Mouse (Mus musculus): ENCODE measurements around the gene Creb3l4. TPM values are rescaled to one million over a fixed set of nuclear protein-coding genes. Genes with fewer than 3 reads are reported as not detected.

Creb3l4 gene
- total and polyA plus RNA-seq, 3 experiments, result 0.07 to 0.08 TPM; not detected in 1

- TF ChIP-seq UBTF (IDR thresholded peaks at IDR 0.05; ENCODE audit: borderline replicate concordance, insufficient read depth, low read depth, low read length) (no peak), JUND (IDR thresholded peaks at IDR 0.05; ENCODE audit: low read depth, low read length) (no peak), ZKSCAN1 (IDR thresholded peaks at IDR 0.05; ENCODE audit: low read depth, low read length) (no peak; the same call in 1 of the 2 replicates), MEF2A (IDR thresholded peaks at IDR 0.05; ENCODE audit: extremely low read depth, insufficient replicate concordance, low read depth, low read length, poor library complexity, severe bottlenecking) (no peak), TAL1 (IDR thresholded peaks at IDR 0.05; ENCODE audit: low read length) (no peak), CTCF (IDR thresholded peaks at IDR 0.05 in 2 of 3, conservative IDR thresholded peaks at IDR 0.05 in 1 of 3; ENCODE audit: control insufficient read depth in 1 of 3, insufficient read depth in 1 of 3, low read depth in 2 of 3, low read length in 3 of 3, poor library complexity in 1 of 3, severe bottlenecking in 1 of 3) (peak; percentile 27 to 68 (median 48); a peak in 5 of 6 replicates)
These were observed 27.4 kb downstream of the Creb3l4 start (continued) for GRCm38 (mm10) chr3:90215825-90216380.

GRCm38 (mm10) chr3:90213956-90214684, 29.2 kb downstream of the Creb3l4 start:
- Histone ChIP-seq H3K4me1 (ENCODE audit: control insufficient read depth in 1 of 2, insufficient read depth in 2 of 2, low read length in 2 of 2) (peaks cover 7 to 16% of the 10 kb centered on the region in 2 experiments; a peak in 3 of 4 replicates), H3K27ac (ENCODE audit: control insufficient read depth, low read depth, low read length) (peak overlapping the region; percentile 78), H3K9me3 (replicated peaks; ENCODE audit: insufficient read depth, low read length) (no peaks in the 10 kb centered on the region), H3K79me2 (ENCODE audit: control insufficient read depth, insufficient read depth, low read length, poor library complexity) (peaks cover 20% of the 10 kb centered on the region), H3K9ac (ENCODE audit: control insufficient read depth, low read depth, low read length, poor library complexity, severe bottlenecking) (peak overlapping the region; percentile 76), H3K4me3 (ENCODE audit: control insufficient read depth in 1 of 2, insufficient read depth in 1 of 2, low read depth in 2 of 2, low read length in 2 of 2) (peak overlapping the region; percentile 65 to 94), H3K27me3 (ENCODE audit: control insufficient read depth in 1 of 2, insufficient read depth in 2 of 2, low read length in 2 of 2) (no peaks in the 10 kb centered on the region), H3K36me3 (ENCODE audit: control insufficient read depth in 1 of 2, insufficient read depth in 2 of 2, low read length in 2 of 2) (peaks cover 18 to 27% of the 10 kb centered on the region in 2 experiments)
- TF ChIP-seq ZMIZ1 (IDR thresholded peaks at IDR 0.05; ENCODE audit: low read depth, low read length), result no peak
- peak; percentile 64; the same call in 1 of the 2 replicates for TF ChIP-seq MAX (IDR thresholded peaks at IDR 0.05; ENCODE audit: low read length)
- peak; percentile 48; the same call in 1 of the 2 replicates for TF ChIP-seq ZNF384 (IDR thresholded peaks at IDR 0.05; ENCODE audit: low read depth, low read length)
- no peak for TF ChIP-seq GATA1 (IDR thresholded peaks at IDR 0.05; ENCODE audit: low read depth, low read length)
- no peak for TF ChIP-seq HCFC1 (IDR thresholded peaks at IDR 0.05; ENCODE audit: low read depth, low read length)
- DNase-seq (ENCODE audit: low read depth, low spot score), result no peak

GRCm38 (mm10) chr3:90213377-90213866, 29.9 kb downstream of the Creb3l4 start, which contains the start of the genes Rps27 and Rab13:
Rps27 (minus strand) TSS chr3:90213651.
Rab13 (plus strand) TSS chr3:90213695.
- Histone ChIP-seq H3K4me3 (ENCODE audit: control insufficient read depth in 1 of 2, insufficient read depth in 1 of 2, low read depth in 2 of 2, low read length in 2 of 2) (peak within 1 kb of the TSS; percentile 65 to 94), H3K9me3 (replicated peaks; ENCODE audit: insufficient read depth, low read length) (no peaks in the 10 kb centered on the region), H3K4me1 (ENCODE audit: control insufficient read depth in 1 of 2, insufficient read depth in 2 of 2, low read length in 2 of 2) (peaks cover 7 to 16% of the 10 kb centered on the region in 2 experiments; a peak in 3 of 4 replicates), H3K27ac (ENCODE audit: control insufficient read depth, low read depth, low read length) (peak within 1 kb of the TSS; percentile 97), H3K79me2 (ENCODE audit: control insufficient read depth, insufficient read depth, low read length, poor library complexity) (peaks cover 20% of the 10 kb centered on the region), H3K9ac (ENCODE audit: control insufficient read depth, low read depth, low read length, poor library complexity, severe bottlenecking) (peak within 1 kb of the TSS; percentile 98), H3K36me3 (ENCODE audit: control insufficient read depth in 1 of 2, insufficient read depth in 2 of 2, low read length in 2 of 2) (peaks cover 18 to 29% of the 10 kb centered on the region in 2 experiments), H3K27me3 (ENCODE audit: control insufficient read depth in 1 of 2, insufficient read depth in 2 of 2, low read length in 2 of 2) (no peaks in the 10 kb centered on the region)
- peak; percentile 99 for DNase-seq (ENCODE audit: low read depth, low spot score)
- TF ChIP-seq SMC3 (IDR thresholded peaks at IDR 0.05; ENCODE audit: low read depth, low read length) (no peak), HCFC1 (IDR thresholded peaks at IDR 0.05; ENCODE audit: low read depth, low read length) (peak; percentile 98), KAT2A (conservative IDR thresholded peaks at IDR 0.05; ENCODE audit: low read depth, low read length) (peak; percentile 91), CHD2 (IDR thresholded peaks at IDR 0.05; ENCODE audit: low read length) (no peak), POLR2AphosphoS2 (IDR thresholded peaks at IDR 0.05; ENCODE audit: low read length) (peak; percentile 100), TCF12 (IDR thresholded peaks at IDR 0.05; ENCODE audit: low read depth, low read length) (peak; percentile 60; the same call in 1 of the 2 replicates), RCOR1 (IDR thresholded peaks at IDR 0.05; ENCODE audit: low read depth, low read length) (peak; percentile 86), POLR2AphosphoS5 (IDR thresholded peaks at IDR 0.05; ENCODE audit: borderline replicate concordance, low read depth, low read length) (peak; percentile 99), ZMIZ1 (IDR thresholded peaks at IDR 0.05; ENCODE audit: low read depth, low read length) (peak; percentile 97), E2F4 (IDR thresholded peaks at IDR 0.05; ENCODE audit: borderline replicate concordance, low read depth, low read length) (no peak), ZNF384 (IDR thresholded peaks at IDR 0.05; ENCODE audit: low read depth, low read length) (no peak), MYB (IDR thresholded peaks at IDR 0.05; ENCODE audit: low read depth, low read length) (peak; percentile 81; the same call in 1 of the 2 replicates), TBP (IDR thresholded peaks at IDR 0.05; ENCODE audit: low read depth, low read length) (peak; percentile 99), USF1 (IDR thresholded peaks at IDR 0.05; ENCODE audit: low read depth, low read length) (no peak), RAD21 (IDR thresholded peaks at IDR 0.05; ENCODE audit: low read depth, low read length) (no peak), GATA1 (IDR thresholded peaks at IDR 0.05; ENCODE audit: low read depth, low read length) (peak; percentile 83), UBTF (IDR thresholded peaks at IDR 0.05; ENCODE audit: borderline replicate concordance, insufficient read depth, low read depth, low read length) (no peak), ZKSCAN1 (IDR thresholded peaks at IDR 0.05; ENCODE audit: low read depth, low read length) (no peak), MXI1 (IDR thresholded peaks at IDR 0.05; ENCODE audit: low read depth, low read length) (peak; percentile 91), TAL1 (IDR thresholded peaks at IDR 0.05; ENCODE audit: low read length) (no peak), CHD1 (IDR thresholded peaks at IDR 0.05; ENCODE audit: low read depth, low read length) (no peak), SIN3A (IDR thresholded peaks at IDR 0.05; ENCODE audit: low read length) (peak; percentile 99)
